Mouse (Mus musculus) retina, postnatal 1 day (tissue): Measurements from ENCODE around the gene Scd4.
"Not testable (repeated sequence)": the region's sequence is repeated elsewhere in the genome, so short reads cannot be mapped to it uniquely, and the experiment has no call there.

ENCODE experiments used
- DNase-seq: peaks from one replicate; pipeline ENCODE4 v3.0.0-alpha.2; 2012

The Scd4 gene

DNA sequence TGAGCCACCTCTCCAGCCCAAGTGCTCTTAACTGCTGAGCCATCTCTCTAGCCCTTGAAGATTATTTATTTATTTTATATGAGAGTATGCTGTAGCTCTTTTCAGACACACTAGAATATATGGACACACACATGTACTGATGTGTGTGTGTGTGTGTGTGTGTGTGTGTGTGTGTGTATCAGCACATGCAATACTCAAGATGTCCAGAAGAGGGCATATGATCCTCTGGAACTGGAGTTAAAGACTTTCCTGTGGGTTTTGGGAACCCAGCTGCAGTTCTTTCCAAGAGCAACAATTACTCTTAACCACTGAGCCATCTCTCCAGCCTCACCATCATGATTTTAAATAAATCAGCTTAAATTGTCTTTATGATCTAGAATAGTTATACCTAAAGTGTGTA is 14.3 kb upstream of the Scd4 start:
- DNase-seq = no peak

GRCm38 (mm10) chr19:44320316-44320715 is 12.6 kb upstream of the Scd4 start:
- DNase-seq = no peak

DNA sequence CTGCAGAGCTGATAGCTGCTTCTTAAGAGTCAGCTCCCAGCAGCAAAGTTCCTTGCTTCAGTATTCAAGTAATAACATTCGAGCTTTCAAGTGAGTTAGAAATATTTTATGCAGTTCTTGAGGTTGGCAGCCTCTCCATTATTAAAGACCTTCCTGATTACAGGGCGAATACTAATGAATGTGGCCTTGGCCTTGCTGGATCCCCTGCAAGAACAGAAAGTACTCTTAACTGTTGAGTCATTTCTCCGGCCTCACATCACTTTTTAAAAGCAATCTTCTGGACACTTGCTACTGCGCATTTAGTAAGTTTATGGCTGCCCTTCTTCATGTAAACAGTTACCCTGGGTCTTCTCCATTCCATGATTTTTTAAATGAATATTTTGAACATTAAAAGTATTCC is 11.7 kb upstream of the Scd4 start:
- no peak for DNase-seq

GRCm38 (mm10) chr19:44321631-44322030 is 11.3 kb upstream of the Scd4 start:
- no peak for DNase-seq

DNA sequence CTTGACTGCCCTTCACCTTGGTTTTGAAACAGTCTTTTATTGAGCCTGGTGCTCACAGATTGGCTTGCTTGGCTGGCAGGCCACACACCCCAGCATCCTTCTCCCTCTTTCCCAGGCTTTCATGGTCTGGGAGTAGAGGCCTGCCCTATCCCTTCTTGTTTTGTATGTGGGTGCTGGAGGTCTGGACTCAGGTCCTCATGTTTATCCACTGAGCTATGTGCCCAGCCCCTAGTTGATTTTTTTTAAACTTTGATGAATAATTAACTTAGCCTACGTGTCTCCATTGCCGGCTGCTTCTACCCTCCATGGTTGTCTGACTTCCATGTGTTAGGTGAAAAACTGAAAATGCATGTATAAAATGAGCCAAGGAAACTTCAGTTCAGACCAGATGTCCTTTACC is 3.3 kb upstream of the Scd4 start:
- DNase-seq = no peak

DNA sequence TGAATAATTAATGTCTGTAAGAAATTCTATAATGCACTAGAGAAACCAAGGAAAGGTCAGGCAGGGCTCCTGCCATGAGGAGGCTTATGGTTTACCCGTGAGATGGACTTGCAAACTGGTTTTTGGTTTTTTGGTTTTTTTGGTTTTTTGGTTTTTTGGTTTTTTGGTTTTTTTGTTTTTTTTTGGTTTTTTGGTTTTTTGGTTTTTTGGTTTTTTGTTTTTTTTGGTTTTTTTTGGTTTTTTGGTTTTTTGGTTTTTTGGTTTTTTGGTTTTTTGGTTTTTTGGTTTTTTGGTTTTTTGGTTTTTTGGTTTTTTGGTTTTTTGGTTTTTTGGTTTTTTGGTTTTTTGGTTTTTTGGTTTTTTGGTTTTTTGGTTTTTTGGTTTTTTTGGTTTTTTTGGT is 1.8 kb upstream of the Scd4 start:
- not testable (repeated sequence) for DNase-seq

DNA sequence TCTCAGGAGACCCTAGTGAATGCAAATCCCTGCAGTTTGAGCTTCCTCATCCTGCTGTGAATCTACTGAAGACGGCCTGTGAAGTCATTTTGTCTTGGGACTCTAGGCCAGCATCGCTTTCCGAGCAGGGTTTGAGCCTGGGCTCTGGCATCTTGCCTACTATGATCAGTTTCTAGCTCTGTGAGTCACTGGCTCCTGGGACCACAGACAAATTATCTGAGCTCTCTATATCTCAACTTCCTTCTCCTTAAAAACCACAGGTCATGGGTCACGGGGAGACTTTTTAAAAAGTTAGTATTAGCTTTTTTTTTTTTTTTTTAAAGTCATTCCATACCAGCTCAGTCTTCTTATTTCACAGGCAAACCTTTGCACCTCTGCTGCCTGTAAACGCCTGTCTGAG is 981 bp upstream of the Scd4 start:
- no peak for DNase-seq

GRCm38 (mm10) chr19:44332326-44332725 is 566 bp upstream of the Scd4 start:
- no peak for DNase-seq

- DNase-seq = no peak
Measured at GRCm38 (mm10) chr19:44333991-44334390, 1.1 kb downstream of the Scd4 start.

GRCm38 (mm10) chr19:44335876-44336662 is 3.2 kb downstream of the Scd4 start:
- no peak for DNase-seq

GRCm38 (mm10) chr19:44349689-44350088 is 16.8 kb downstream of the Scd4 start:
- DNase-seq = no peak

DNA sequence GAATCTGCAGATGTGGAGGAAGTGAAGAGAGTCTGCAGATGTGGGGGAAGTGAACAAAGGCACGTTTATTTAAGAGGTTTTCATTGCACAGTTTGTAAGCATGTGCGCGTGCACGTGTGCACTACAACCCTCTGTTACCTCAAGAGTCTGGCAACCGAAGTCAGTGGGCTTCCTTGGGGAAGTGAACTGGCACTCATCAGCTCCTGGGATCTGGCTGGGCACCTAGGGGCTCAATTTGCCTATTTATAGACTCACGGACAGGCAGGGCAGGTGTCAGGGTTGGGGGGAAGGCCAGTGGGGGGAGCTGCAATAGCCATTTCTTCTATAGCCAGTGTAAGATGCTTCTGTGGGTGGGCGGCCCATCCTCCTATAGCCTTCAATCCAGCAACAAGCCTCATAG is 18.9 kb downstream of the Scd4 start:
- no peak for DNase-seq

DNA sequence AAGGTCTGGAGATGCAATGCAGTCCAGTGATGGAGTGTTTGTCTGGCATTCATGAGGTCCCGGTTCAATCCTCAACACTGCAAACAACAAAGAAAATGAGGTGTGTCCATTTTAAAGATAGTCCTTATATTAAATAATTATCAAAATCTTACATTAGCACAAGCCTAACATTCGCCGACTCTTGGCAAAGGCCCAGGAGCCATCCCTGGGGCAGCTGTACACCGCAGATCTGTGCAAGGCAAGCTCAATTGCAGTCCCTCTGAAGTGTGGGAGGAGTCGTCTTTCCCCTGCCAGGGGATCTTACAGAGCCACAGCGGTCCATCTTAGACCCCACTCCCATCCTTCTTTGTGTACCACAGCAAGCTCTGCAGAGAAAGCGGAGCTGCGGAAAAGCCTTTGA is 25.8 kb downstream of the Scd4 start:
- DNase-seq = no peak

DNA sequence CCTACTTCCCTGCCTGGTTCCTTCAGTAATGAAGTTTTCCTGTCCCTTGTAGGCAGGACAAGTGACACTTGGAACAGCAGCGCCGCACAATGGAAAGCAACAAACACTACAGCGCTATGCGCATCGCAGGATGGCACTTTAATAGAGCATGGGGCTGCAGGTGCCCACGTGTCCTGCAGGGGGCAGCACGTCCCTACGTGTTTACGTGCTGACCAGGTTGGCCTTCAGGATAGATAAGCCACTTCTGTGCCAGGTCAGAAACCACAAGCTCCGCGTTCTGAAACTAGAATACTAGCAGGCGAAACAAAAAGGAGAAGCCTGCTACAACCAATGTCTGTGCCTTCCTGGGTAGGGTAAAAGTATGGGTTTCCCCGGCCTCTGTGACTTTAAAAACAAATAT is 30.6 kb downstream of the Scd4 start:
- DNase-seq = peak; percentile 75

GRCm38 (mm10) chr19:44364029-44364428 is 31.1 kb downstream of the Scd4 start:
- DNase-seq = no peak

DNA sequence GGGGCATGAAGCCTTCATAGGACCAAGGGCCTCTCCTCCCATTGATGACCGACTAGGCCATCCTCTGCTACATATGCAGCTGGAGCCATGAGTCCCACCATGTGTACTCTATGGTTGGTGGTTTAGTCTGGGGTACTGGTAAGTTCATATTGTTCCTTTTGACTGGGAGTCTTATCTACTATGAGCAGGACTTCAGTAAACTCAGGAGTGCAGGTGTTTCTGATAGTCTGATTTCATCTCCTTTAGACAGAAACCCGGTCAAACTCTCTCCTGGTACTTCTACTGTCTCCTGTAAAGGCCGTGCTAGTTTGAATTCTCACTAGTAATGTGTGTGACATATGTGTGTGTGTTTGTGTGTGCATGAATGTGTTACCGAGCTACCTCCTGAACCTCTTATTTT is 32.8 kb downstream of the Scd4 start:
- no peak for DNase-seq

GRCm38 (mm10) chr19:44367076-44367475 is 34.2 kb downstream of the Scd4 start:
- DNase-seq = not testable (repeated sequence)

GRCm38 (mm10) chr19:44369371-44369770 is 36.5 kb downstream of the Scd4 start:
- peak; percentile 16 for DNase-seq

- DNase-seq = no peak
Measured at GRCm38 (mm10) chr19:44370231-44370630, 37.3 kb downstream of the Scd4 start.

- DNase-seq = peak; percentile 85
Measured at GRCm38 (mm10) chr19:44372969-44373368, 40.1 kb downstream of the Scd4 start.

GRCm38 (mm10) chr19:44376511-44376951 is 43.6 kb downstream of the Scd4 start:
- DNase-seq = peak; percentile 24

GRCm38 (mm10) chr19:44377629-44378375 is 44.9 kb downstream of the Scd4 start:
- no peak for DNase-seq

DNA sequence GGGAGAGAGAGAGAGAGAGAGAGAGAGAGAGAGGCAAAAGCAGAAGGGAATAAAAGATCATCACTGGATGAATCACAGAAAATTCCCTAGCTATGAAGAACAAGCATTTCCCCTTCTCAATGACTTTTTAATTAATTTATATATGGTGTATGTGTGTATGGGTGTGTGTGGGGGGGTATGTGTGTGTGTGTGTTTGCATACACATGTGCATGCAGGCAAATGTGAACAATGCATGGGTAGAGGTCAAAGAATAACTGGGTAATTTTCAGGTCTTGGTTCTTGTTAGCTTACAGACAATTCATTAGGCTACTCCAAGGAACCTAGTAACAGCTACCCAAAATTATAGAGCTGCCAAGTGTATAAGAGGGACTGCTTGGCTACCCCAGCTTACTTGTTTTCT is 46.2 kb downstream of the Scd4 start:
- DNase-seq = no peak

- no peak for DNase-seq
Measured at GRCm38 (mm10) chr19:44380065-44380464, 47.2 kb downstream of the Scd4 start.
